14 mouse cellular contexts compared by ENCODE assay signal in the genomic region with DNA sequence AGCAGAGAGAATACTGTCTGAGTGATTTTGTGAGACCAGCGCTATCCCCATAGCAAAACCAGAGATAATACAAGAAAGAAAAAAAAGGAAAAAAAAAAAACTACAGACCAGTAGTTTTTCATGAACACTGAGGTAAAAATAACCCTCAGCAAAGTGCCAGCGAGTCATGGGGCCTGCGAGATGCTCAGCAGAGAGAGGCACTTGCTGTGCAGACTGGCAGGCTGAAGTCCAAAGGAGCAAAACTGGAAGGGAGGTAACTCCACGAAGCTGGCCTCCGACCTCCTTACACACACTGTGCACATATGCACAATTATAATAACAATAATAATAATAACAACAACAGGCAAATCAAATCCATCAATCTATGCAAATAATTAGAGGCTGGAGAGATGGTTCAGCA. TPM values are rescaled to one million over a fixed set of nuclear protein-coding genes. Genes with fewer than 3 reads are reported as not detected.
DNase-seq lines count a peak whose midpoint lies in the region; ATAC-seq lines count a peak whose summit lies in the region.
"Had no signal": no experiment of that assay in that cellular context is flagged by ENCODE, and none has a peak within 500 bp of the region (broad histone marks: within the 10 kb centered on the region; RNA-seq: fewer than 3 reads in every experiment).

No protein-coding gene starts in this region.

- H3K27me3 ChIP-seq in heart, embryonic 13.5 days (replicated peaks): no peaks in the 10 kb centered on the region
- H3K27me3 ChIP-seq in heart, embryonic 11.5 days (ENCODE audit: control insufficient read depth, insufficient read depth, low read length): no peaks in the 10 kb centered on the region
- H3K27me3 ChIP-seq: embryonic facial prominence, embryonic 12.5 days; hindbrain, embryonic 15.5 days; Patski had no signal

- peak; percentile 37 for DNase-seq in cerebellum, adult 8-10 months
- peak; percentile 53 to 69 for DNase-seq in cerebellum, postnatal 25 days
- peak; percentile 65 to 88 for DNase-seq in kidney, postnatal 25 days
- DNase-seq in adrenal gland, adult 8-10 months: no peak
- DNase-seq in embryo, embryonic 11 days: no peak
- DNase-seq: adrenal gland, adult 2 months had no signal

- no peak overlapping the region for H3K4me3 ChIP-seq in heart, embryonic 13.5 days
- no peak overlapping the region for H3K4me3 ChIP-seq in heart, embryonic 11.5 days (ENCODE audit: low read depth, low read length)
- H3K4me3 ChIP-seq: embryonic facial prominence, embryonic 12.5 days; hindbrain, embryonic 15.5 days; midbrain, embryonic 10.5 days; myocyte had no signal

- no peak for ATAC-seq in heart, embryonic 13.5 days (ENCODE audit: extremely low read depth, insufficient number of reproducible peaks, low FRiP score, low TSS enrichment)
- no peak for ATAC-seq in heart, embryonic 11.5 days (replicated peaks; ENCODE audit: insufficient number of reproducible peaks, low FRiP score, low TSS enrichment)
- ATAC-seq: Patski had no signal

- H3K4me1 ChIP-seq in heart, embryonic 13.5 days: peaks cover 6% of the 10 kb centered on the region
- H3K4me1 ChIP-seq in heart, embryonic 11.5 days (ENCODE audit: control insufficient read depth, insufficient read depth, low read length): no peaks in the 10 kb centered on the region
- H3K4me1 ChIP-seq: embryonic facial prominence, embryonic 12.5 days; hindbrain, embryonic 15.5 days; midbrain, embryonic 10.5 days had no signal

- no peak overlapping the region for H3K9ac ChIP-seq in heart, embryonic 13.5 days
- H3K9ac ChIP-seq in heart, embryonic 11.5 days (ENCODE audit: low read depth, low read length): no peak overlapping the region
- H3K9ac ChIP-seq: embryonic facial prominence, embryonic 12.5 days; hindbrain, embryonic 15.5 days had no signal

- H3K4me2 ChIP-seq in heart, embryonic 13.5 days: no peak overlapping the region
- H3K4me2 ChIP-seq in heart, embryonic 11.5 days: no peak overlapping the region
- H3K4me2 ChIP-seq: embryonic facial prominence, embryonic 12.5 days; hindbrain, embryonic 15.5 days; liver, embryonic 11.5 days had no signal

- WGBS in heart, embryonic 13.5 days: 37% methylated on average over 5 of the region's 5 CpGs
- WGBS in heart, embryonic 11.5 days (ENCODE audit: insufficient replicate concordance): 56% methylated on average over 5 of the region's 5 CpGs

- H3K27ac ChIP-seq in heart, embryonic 13.5 days (replicated peaks): peak overlapping the region; percentile 13; the same call in 1 of the 2 replicates
- no peak overlapping the region for H3K27ac ChIP-seq in heart, embryonic 11.5 days (ENCODE audit: low read depth, low read length)
- H3K27ac ChIP-seq: embryonic facial prominence, embryonic 12.5 days; hindbrain, embryonic 15.5 days; midbrain, embryonic 10.5 days had no signal

- H3K9me3 ChIP-seq in heart, embryonic 13.5 days: no peaks in the 10 kb centered on the region; the same call in 1 of the 2 replicates
- H3K9me3 ChIP-seq in heart, embryonic 11.5 days (replicated peaks; ENCODE audit: control insufficient read depth, low read length): 0 out of 2 replicates have a peak, but pooled peaks cover 3% of the 10 kb centered on the region
- H3K9me3 ChIP-seq: embryonic facial prominence, embryonic 12.5 days; hindbrain, embryonic 15.5 days had no signal

- H3K36me3 ChIP-seq in heart, embryonic 13.5 days: no peaks in the 10 kb centered on the region
- no peaks in the 10 kb centered on the region for H3K36me3 ChIP-seq in heart, embryonic 11.5 days (ENCODE audit: control insufficient read depth, insufficient read depth, low read length)
- H3K36me3 ChIP-seq: embryonic facial prominence, embryonic 12.5 days; hindbrain, embryonic 15.5 days; midbrain, embryonic 10.5 days had no signal

RNA-seq across cellular contexts. Expression of a gene that starts 12.3 kb away (rescaled TPM):
- polyA plus RNA-seq in heart, embryonic 13.5 days (2015; fragmentation: Nextera tagmentation; extraction: Ambion mirVana): 5.3 and 6.4 TPM in 2 replicates
- polyA plus RNA-seq in heart, embryonic 11.5 days (2014; fragmentation: Nextera tagmentation; extraction: Ambion mirVana): 5.7 and 8.0 TPM in 2 replicates
- total RNA-seq in adrenal gland, adult 8-10 months (2022): 10 to 100 TPM; 18.4 to 37.2 (median 23.6) TPM

Comparison
In these comparisons a context has a peak if more than half of its experiments do, and no peak if none do; other contexts are left out.
1. DNase-seq: peak in cerebellum, adult 8-10 months (single experiment), cerebellum, postnatal 25 days (2 of 2) and kidney, postnatal 25 days (2 of 2); none in adrenal gland, adult 8-10 months (single experiment) and embryo, embryonic 11 days (single experiment).